9 mouse cellular contexts compared by ENCODE assay signal in the genomic region with DNA sequence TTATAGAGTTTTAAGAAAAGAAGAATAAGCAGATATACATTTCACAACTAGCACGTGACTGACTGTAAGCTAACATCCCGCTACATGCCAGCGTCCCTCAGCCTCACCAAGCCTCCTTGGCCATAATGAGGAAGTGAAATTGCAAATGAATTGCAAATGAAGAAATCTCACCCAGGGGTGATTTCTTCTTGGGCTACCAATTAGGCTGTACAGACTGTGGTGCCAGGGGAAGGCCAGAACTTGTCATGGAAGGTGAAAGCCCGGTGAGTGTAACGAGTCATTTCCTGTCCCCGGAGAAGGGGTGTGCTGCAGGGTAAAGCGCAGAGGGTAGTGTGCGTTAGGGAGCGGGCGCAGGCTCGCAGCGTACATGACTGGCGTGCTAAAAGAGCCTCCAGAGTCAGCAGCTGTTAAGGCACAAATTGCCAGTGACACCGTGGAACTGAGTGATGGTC. TPM values are rescaled to one million over a fixed set of nuclear protein-coding genes. Genes with fewer than 3 reads are reported as not detected.
DNase-seq lines count a peak whose midpoint lies in the region; ATAC-seq and TF ChIP-seq lines count a peak whose summit lies in the region.
"Had no signal": no experiment of that assay in that cellular context is flagged by ENCODE, and none has a peak within 500 bp of the region (broad histone marks: within the 10 kb centered on the region; RNA-seq: fewer than 3 reads in every experiment).

No protein-coding gene starts in this region.

- no peak for DNase-seq in stomach, postnatal 0 days (ENCODE audit: low spot score)
- DNase-seq in induced T-regulatory cell, adult 2 months (ENCODE audit: low read depth), result peak; percentile 17
- DNase-seq in lung, postnatal 4 days, result peak; percentile 27 to 33
- peak; percentile 72 to 77 for DNase-seq in spleen, adult 2 months (ENCODE audit: low read depth in 1 of 2, low spot score in 2 of 2)
- DNase-seq in left cerebral cortex, postnatal 25 days (ENCODE audit: low spot score in 2 of 2), result no peak
- DNase-seq in ovary, postnatal 36 days (ENCODE audit: low spot score), result no peak
- no peak for DNase-seq in layer of hippocampus, postnatal 36 days

- H3K9ac ChIP-seq in stomach, embryonic 15.5 days, result no peak overlapping the region
- H3K9ac ChIP-seq in stomach, postnatal 0 days (ENCODE audit: low read length), result no peak overlapping the region

- H3K9me3 ChIP-seq in stomach, embryonic 15.5 days, result no peaks in the 10 kb centered on the region
- no peaks in the 10 kb centered on the region for H3K9me3 ChIP-seq in stomach, postnatal 0 days (ENCODE audit: control insufficient read depth, low read length)

- no peaks in the 10 kb centered on the region for H3K27me3 ChIP-seq in stomach, embryonic 15.5 days (replicated peaks)
- no peaks in the 10 kb centered on the region for H3K27me3 ChIP-seq in stomach, postnatal 0 days (ENCODE audit: control insufficient read depth, insufficient read depth, low read length)
- H3K27me3 ChIP-seq in spleen, adult 2 months (ENCODE audit: control insufficient read depth, insufficient read depth, low read length), result no peaks in the 10 kb centered on the region

- peak; percentile 18; the same call in 1 of the 2 replicates for TF ChIP-seq POLR2A in spleen, adult 2 months (IDR thresholded peaks at IDR 0.05; ENCODE audit: low read depth, low read length)

- no peak for TF ChIP-seq CTCF in stomach, postnatal 0 days (IDR thresholded peaks at IDR 0.05; ENCODE audit: low read depth)
- TF ChIP-seq CTCF in spleen, adult 2 months (IDR thresholded peaks at IDR 0.05; ENCODE audit: extremely low read depth, insufficient read depth, insufficient read length, insufficient replicate concordance), result no peak

- peak overlapping the region; percentile 20 for H3K4me2 ChIP-seq in stomach, embryonic 15.5 days
- H3K4me2 ChIP-seq in stomach, postnatal 0 days (replicated peaks; ENCODE audit: low read depth), result no peak overlapping the region

- ATAC-seq in stomach, embryonic 15.5 days (ENCODE audit: insufficient read depth, low FRiP score, low read depth), result peak; percentile 63; the same call in 1 of the 2 replicates
- no peak for ATAC-seq in stomach, postnatal 0 days (ENCODE audit: low FRiP score, low TSS enrichment)

- no peak for TF ChIP-seq EP300 in stomach, postnatal 0 days (optimal IDR thresholded peaks at IDR 0.05)

- H3K27ac ChIP-seq in stomach, embryonic 15.5 days, result no peak overlapping the region
- H3K27ac ChIP-seq in stomach, postnatal 0 days (replicated peaks), result no peak overlapping the region
- H3K27ac ChIP-seq in spleen, adult 2 months (ENCODE audit: insufficient read depth, low read length), result no peak overlapping the region

- H3K4me3 ChIP-seq in stomach, embryonic 15.5 days (replicated peaks), result no peak overlapping the region
- H3K4me3 ChIP-seq in stomach, postnatal 0 days (ENCODE audit: low read depth, low read length), result no peak overlapping the region
- peak overlapping the region; percentile 20 for H3K4me3 ChIP-seq in spleen, adult 2 months (ENCODE audit: extremely low read depth, insufficient read depth, insufficient read length)
- H3K4me3 ChIP-seq: myocyte had no signal

- intact Hi-C loops in left cerebral cortex, postnatal 25 days (cut with DNase I), result no loop called here

- 57% methylated on average over 14 of the region's 14 CpGs for WGBS in stomach, embryonic 15.5 days
- 47% methylated on average over 14 of the region's 14 CpGs for WGBS in stomach, postnatal 0 days
- WGBS in spleen, adult 2 months, result 3% methylated on average over 14 of the region's 14 CpGs

- H3K36me3 ChIP-seq in stomach, embryonic 15.5 days, result no peaks in the 10 kb centered on the region
- H3K36me3 ChIP-seq in stomach, postnatal 0 days (ENCODE audit: control insufficient read depth, insufficient read depth, low read length), result no peaks in the 10 kb centered on the region
- H3K36me3 ChIP-seq in spleen, adult 2 months (ENCODE audit: control insufficient read depth, insufficient read depth, low read length), result no peaks in the 10 kb centered on the region

- no peaks in the 10 kb centered on the region for H3K4me1 ChIP-seq in stomach, embryonic 15.5 days
- no peaks in the 10 kb centered on the region for H3K4me1 ChIP-seq in stomach, postnatal 0 days (replicated peaks; ENCODE audit: control insufficient read depth, insufficient read depth)
- peaks cover 3% of the 10 kb centered on the region; the same call in 1 of the 2 replicates for H3K4me1 ChIP-seq in spleen, adult 2 months (ENCODE audit: control insufficient read depth, insufficient read depth, insufficient read length)

RNA-seq across cellular contexts. Expression of gene Mfsd1, which starts 25.3 kb away (rescaled TPM):
- 46.6 and 47.7 TPM in 2 replicates for polyA plus RNA-seq in stomach, embryonic 15.5 days (2015; fragmentation: Nextera tagmentation; extraction: Ambion mirVana)
- polyA plus RNA-seq in stomach, postnatal 0 days (2015; fragmentation: Nextera tagmentation; extraction: Ambion mirVana), result 31.1 and 35.3 TPM in 2 replicates
- polyA plus RNA-seq in spleen, adult 2 months (2012; rRNA removed), result 32.9 and 34.8 TPM in 2 replicates
- 10 to 100 TPM; 34.0 to 35.9 TPM for total RNA-seq in left cerebral cortex, postnatal 25 days (2021)
- 10 to 100 TPM; 38.6 to 41.7 TPM for total RNA-seq in layer of hippocampus, postnatal 36 days (2021)

RNA-seq across cellular contexts. Expression of gene Rarres1, which starts 41.9 kb away (rescaled TPM):
- polyA plus RNA-seq in stomach, embryonic 15.5 days (2015; fragmentation: Nextera tagmentation; extraction: Ambion mirVana), result 1.7 and 2.4 TPM in 2 replicates
- 3.1 and 3.9 TPM in 2 replicates for polyA plus RNA-seq in stomach, postnatal 0 days (2015; fragmentation: Nextera tagmentation; extraction: Ambion mirVana)
- 0.68 and 1.5 TPM in 2 replicates for polyA plus RNA-seq in spleen, adult 2 months (2012; rRNA removed)
- 1 to 10 TPM; 1.3 to 1.8 TPM for total RNA-seq in left cerebral cortex, postnatal 25 days (2021)
- 1 to 10 TPM; 1.3 to 1.5 TPM for total RNA-seq in layer of hippocampus, postnatal 36 days (2021)
- polyA plus RNA-seq: myocyte had no signal

Comparison
In these comparisons a context has a peak if more than half of its experiments do, and no peak if none do; other contexts are left out.
1. DNase-seq: peak in induced T-regulatory cell, adult 2 months (single experiment), lung, postnatal 4 days (2 of 2) and spleen, adult 2 months (2 of 2); none in stomach, postnatal 0 days (single experiment), left cerebral cortex, postnatal 25 days (0 of 2), ovary, postnatal 36 days (single experiment) and layer of hippocampus, postnatal 36 days (0 of 2).